Mouse (Mus musculus): ENCODE results near the gene Vmn1r5. TPM values are rescaled to one million over a fixed set of nuclear protein-coding genes. Genes with fewer than 3 reads are reported as not detected.
"Not testable (repeated sequence)": the region's sequence is repeated elsewhere in the genome, so short reads cannot be mapped to it uniquely, and the experiment has no call there.

The Vmn1r5 gene
- total RNA-seq (2021): not detected
- long read RNA-seq, experiment 1: 0 reads
- long read RNA-seq, experiment 2: 0 reads

DNA sequence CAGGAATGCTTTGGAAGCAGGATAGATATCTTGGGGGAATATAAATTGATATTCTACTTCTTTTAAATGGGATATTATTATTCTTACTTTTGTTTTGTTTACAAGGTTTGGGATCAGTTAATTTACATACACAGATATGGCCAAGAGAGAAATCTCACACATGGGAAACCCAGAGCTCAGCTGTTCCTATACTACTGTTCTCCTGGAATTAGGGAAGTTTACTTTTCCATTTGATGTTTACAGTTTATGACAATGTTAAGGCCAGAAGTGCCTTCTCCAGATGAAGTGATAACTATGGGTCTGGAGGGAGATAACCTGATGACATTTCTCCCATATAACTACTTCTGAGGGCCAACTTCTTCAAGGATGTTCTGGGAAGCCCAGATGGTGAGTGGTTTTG is at the start of gene Vmn1r5:
Gene Vmn1r5 (plus strand): TSS at position 301 of the 400 bp plus-strand sequence.
- no peak within 1 kb of the TSS for H3K4me3 ChIP-seq
- no peak for TF ChIP-seq CTCF (IDR thresholded peaks at IDR 0.05)
- H3K27ac ChIP-seq: no peak within 1 kb of the TSS
- intact Hi-C loops (cut with DNase I): no loop called here
- DNase-seq (ENCODE audit: extremely low spot score in 1 of 2, low spot score in 2 of 2): no peak

GRCm38 (mm10) chr6:56923331-56923725 is 46.7 kb upstream of the Vmn1r5 start:
- no peak for DNase-seq (ENCODE audit: extremely low spot score in 1 of 2, low spot score in 2 of 2)
- Histone ChIP-seq H3K27ac (peak overlapping the region; percentile 98), H3K4me3 (peak overlapping the region; percentile 97)
- TF ChIP-seq CTCF (IDR thresholded peaks at IDR 0.05): no peak
- intact Hi-C loops (cut with DNase I): loop anchor here (5.0 to 10.0 kb wide), 4 partner anchors 126 to 781 kb away; partner anchors contain the start of genes Kbtbd2 and Lancl2

DNA sequence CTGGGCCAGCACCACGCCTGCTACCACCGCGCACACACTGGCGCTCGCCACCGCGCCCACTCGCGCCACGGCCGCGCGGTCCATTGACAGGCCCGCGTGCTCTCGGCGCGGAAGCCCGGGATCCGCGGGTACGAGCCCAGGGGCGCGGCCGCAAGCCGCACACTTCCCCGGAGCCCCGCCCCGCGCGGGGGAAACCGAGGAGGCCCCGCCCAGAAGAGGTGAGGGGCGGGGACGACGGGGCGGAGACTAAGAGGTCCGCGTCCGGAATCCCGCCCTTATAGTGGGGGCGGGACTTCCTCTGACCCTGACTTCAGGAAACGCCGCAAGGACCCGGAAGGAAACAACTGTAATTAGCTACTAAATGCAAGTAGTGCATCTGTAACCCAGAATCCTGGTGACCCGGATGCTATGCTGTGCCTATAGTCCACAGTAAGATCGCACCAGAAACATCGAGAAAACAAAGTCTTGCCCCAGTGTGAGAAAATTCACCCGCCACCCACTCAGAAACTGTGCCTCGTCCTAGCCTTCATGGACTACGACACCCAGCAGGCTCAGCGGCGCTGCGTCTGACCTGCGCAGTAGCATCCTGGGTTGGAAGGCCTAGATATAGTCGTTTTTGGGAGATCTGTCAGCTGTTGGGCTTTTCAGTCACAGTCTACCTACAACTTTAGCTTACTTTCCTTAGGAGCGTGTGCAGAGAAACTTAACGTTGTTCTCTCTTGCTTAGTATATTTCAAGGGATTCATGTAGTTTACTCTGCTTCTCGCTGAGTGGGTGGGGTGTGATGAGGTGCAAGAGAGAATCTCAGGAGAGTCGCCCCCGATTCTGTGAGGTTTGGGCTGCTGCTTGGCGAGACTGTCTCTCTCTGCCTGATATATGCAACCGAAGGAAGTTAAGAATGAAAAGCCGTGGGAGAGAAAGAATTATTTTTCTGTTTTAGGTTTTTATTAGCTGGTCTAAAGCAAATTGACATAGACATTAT is 46.1 kb upstream of the Vmn1r5 start, which contains the start of the genes Nt5c3 and Vmn1r4:
Gene Nt5c3 (minus strand): TSS at position 207 of the 982 bp plus-strand sequence.
Gene Vmn1r4 (plus strand): TSS at position 290 of the 982 bp plus-strand sequence.
- DNase-seq (ENCODE audit: extremely low spot score in 1 of 2, low spot score in 2 of 2): peak; percentile 92 to 95
- intact Hi-C loops (cut with DNase I): loop anchor here (2.0 to 10.0 kb wide), 5 partner anchors 127 to 781 kb away; partner anchors contain the start of genes Kbtbd2, Lancl2 and Ppm1k
- Histone ChIP-seq H3K4me3 (peak within 1 kb of the TSS; percentile 97), H3K27ac (peak within 1 kb of the TSS; percentile 98)
- no peak for TF ChIP-seq CTCF (IDR thresholded peaks at IDR 0.05)

- no peak for TF ChIP-seq CTCF (IDR thresholded peaks at IDR 0.05)
- no peak for DNase-seq (ENCODE audit: extremely low spot score in 1 of 2, low spot score in 2 of 2)
- H3K27ac ChIP-seq: no peak overlapping the region
- intact Hi-C loops (cut with DNase I): no loop called here
- H3K4me3 ChIP-seq: no peak overlapping the region
Observed at GRCm38 (mm10) chr6:56931648-56932415, 38.2 kb upstream of the Vmn1r5 start.

GRCm38 (mm10) chr6:56932464-56932863 is 37.6 kb upstream of the Vmn1r5 start:
- no peak for DNase-seq (ENCODE audit: extremely low spot score in 1 of 2, low spot score in 2 of 2)
- Histone ChIP-seq H3K4me3 (no peak overlapping the region), H3K27ac (no peak overlapping the region)
- no peak for TF ChIP-seq CTCF (IDR thresholded peaks at IDR 0.05)
- intact Hi-C loops (cut with DNase I): no loop called here

DNA sequence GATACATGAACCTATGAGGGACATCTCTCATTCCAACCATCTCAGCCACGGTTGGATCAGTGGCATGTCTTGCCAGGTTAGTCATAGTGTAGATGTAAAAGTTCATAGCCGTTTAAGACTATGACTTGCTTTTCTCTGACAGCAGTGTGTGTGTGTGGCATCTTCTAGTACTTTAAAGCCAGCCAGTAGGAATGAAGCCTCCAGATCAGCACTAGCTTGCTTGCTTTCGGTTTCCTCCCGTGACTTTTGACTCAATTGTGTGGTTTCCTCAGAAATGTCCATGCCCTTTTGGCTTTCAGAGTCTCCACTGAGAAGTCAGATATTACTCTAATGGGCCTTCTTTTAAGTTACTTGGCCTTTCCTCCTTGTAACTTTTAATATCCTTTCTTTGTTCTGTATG is 35.7 kb upstream of the Vmn1r5 start:
- TF ChIP-seq CTCF (IDR thresholded peaks at IDR 0.05): no peak
- H3K4me3 ChIP-seq: no peak overlapping the region
- H3K27ac ChIP-seq: no peak overlapping the region
- DNase-seq (ENCODE audit: extremely low spot score in 1 of 2, low spot score in 2 of 2): no peak
- intact Hi-C loops (cut with DNase I): no loop called here

DNA sequence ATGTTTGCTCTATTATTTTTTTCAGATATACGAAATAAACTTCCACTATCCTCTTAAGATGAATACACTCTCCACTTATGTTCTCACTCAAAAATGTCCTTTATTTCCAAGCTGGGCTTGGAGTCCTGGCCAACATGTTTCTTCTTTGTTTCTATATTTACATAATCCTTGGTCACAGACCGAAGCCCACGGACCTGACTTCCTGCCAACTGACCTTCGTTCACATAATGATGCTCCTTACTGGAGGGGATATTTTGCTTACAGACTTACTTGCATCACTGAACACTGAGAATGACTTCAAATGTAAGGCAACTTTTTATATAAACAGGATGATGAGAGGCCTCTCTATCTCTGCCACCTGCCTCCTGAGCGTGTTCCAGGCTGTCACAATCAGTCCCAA is 13.6 kb upstream of the Vmn1r5 start:
- no peak for DNase-seq (ENCODE audit: extremely low spot score in 1 of 2, low spot score in 2 of 2)
- Histone ChIP-seq H3K4me3 (no peak overlapping the region), H3K27ac (no peak overlapping the region)
- intact Hi-C loops (cut with DNase I): no loop called here
- TF ChIP-seq CTCF (IDR thresholded peaks at IDR 0.05): no peak

GRCm38 (mm10) chr6:56996943-56997342 is 26.9 kb downstream of the Vmn1r5 start, which contains the start of gene Vmn1r6:
TSS of gene Vmn1r6 (plus strand) at chr6:56997243.
- H3K4me3 ChIP-seq: no peak within 1 kb of the TSS
- H3K27ac ChIP-seq: no peak within 1 kb of the TSS
- intact Hi-C loops (cut with DNase I): no loop called here
- TF ChIP-seq CTCF (IDR thresholded peaks at IDR 0.05): no peak
- no peak for DNase-seq (ENCODE audit: extremely low spot score in 1 of 2, low spot score in 2 of 2)

DNA sequence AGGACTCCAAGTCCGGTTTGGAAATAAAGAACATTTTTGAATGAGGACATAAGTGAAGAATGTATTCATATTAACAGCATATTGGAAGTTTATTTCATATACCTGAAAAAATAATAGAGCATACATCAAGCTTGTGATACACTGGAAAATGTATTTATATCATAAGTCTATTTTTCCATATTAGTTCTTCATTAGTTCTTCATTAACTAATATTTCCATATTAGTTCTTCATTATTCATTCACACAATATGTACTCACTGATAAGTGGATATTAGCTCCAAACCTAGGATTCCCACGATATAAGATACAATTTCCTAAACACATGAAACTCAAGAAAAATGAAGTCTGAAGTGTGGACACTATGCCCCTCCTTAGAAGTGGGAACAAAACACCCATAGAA is 55.2 kb downstream of the Vmn1r5 start, which contains the start of gene Vmn1r7:
Gene Vmn1r7 (minus strand): TSS at position 101 of the 400 bp plus-strand sequence.
- H3K27ac ChIP-seq; DNase-seq (ENCODE audit: extremely low spot score in 1 of 2, low spot score in 2 of 2); intact Hi-C loops (cut with DNase I); H3K4me3 ChIP-seq: not testable (repeated sequence)

DNA sequence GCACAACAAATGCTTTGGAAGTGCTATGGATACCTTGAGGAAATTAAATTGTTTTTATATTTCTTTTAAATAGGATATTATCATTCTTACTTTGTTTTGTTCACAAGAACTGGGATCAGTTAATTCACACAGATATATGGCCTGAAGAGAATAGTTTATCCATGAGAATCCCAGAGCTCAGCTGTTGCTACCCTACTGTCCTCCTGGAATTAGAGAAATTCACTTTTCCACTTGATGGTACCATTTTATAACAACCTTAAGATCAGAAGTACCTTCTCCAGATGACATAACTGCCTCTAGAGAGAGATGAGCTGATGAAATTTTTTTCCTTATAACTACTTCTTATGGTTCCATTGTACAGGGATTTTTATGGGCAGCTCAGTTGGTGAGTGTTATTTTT is 61.9 kb downstream of the Vmn1r5 start, which contains the start of gene Vmn1r8:
Gene Vmn1r8 (plus strand): TSS at position 301 of the 400 bp plus-strand sequence.
- no peak for DNase-seq (ENCODE audit: extremely low spot score in 1 of 2, low spot score in 2 of 2)
- Histone ChIP-seq H3K27ac (no peak within 1 kb of the TSS), H3K4me3 (no peak within 1 kb of the TSS)
- intact Hi-C loops (cut with DNase I): no loop called here
- TF ChIP-seq CTCF (IDR thresholded peaks at IDR 0.05): no peak

DNA sequence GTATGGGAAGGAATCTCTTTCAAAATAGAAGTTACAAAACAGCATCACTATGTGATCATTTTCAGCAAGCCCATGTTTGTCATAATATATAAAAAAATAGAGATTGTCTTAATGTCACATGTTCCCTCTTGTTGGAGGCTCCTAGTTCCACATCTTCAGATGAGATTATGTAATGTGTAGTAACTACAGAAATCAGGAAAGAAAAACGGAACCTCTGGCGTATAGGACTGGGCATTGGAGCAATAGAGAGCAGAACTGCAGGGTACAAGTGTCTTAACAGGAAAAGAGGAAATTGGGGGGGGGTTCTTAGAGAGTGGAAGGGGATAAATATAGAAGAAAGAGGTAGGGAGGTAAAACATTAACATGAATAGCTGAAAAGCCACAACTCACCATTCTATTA is 64.6 kb downstream of the Vmn1r5 start:
- TF ChIP-seq CTCF (IDR thresholded peaks at IDR 0.05): no peak
- DNase-seq (ENCODE audit: extremely low spot score in 1 of 2, low spot score in 2 of 2): no peak
- intact Hi-C loops (cut with DNase I): no loop called here
- H3K27ac ChIP-seq: no peak overlapping the region
- H3K4me3 ChIP-seq: no peak overlapping the region

Other genes with a start within 250 kb of the Vmn1r5 start
- 10 to 100 TPM; 58.1 to 66.1 TPM for gene Kbtbd2, start 172.5 kb upstream of the Vmn1r5 start, total RNA-seq (2021)
- gene Fkbp9, start 138.2 kb upstream of the Vmn1r5 start, total RNA-seq (2021): 10 to 100 TPM; 25.9 to 26.6 TPM
- 10 to 100 TPM; 56.1 to 56.6 TPM for gene Nt5c3, start 46.3 kb upstream of the Vmn1r5 start, total RNA-seq (2021)
- under 1 TPM; 0.16 to 0.27 TPM for gene Vmn1r4, start 46.3 kb upstream of the Vmn1r5 start, total RNA-seq (2021)
- gene Vmn1r6, start 27.0 kb downstream of the Vmn1r5 start, total RNA-seq (2021): not detected
- not detected for gene Vmn1r7, start 55.1 kb downstream of the Vmn1r5 start, total RNA-seq (2021)
- not detected for gene Vmn1r8, start 62.0 kb downstream of the Vmn1r5 start, total RNA-seq (2021)
- gene Vmn1r9, start 96.5 kb downstream of the Vmn1r5 start, total RNA-seq (2021): not detected
- gene Vmn1r10, start 139.2 kb downstream of the Vmn1r5 start, total RNA-seq (2021): not detected
- not detected for gene Vmn1r11, start 163.2 kb downstream of the Vmn1r5 start, total RNA-seq (2021)
- gene Vmn1r12, start 186.6 kb downstream of the Vmn1r5 start, total RNA-seq (2021): not detected
- not detected for gene Vmn1r13, start 233.0 kb downstream of the Vmn1r5 start, total RNA-seq (2021)